Mouse (Mus musculus): ENCODE measurements at regions not wholly inside any gene's neighbourhood (a gene's known extent, or its start where the extent isn't known, plus 50 kb on each side); places are given as distances from the start of the nearest gene placed in this dataset.

DNA sequence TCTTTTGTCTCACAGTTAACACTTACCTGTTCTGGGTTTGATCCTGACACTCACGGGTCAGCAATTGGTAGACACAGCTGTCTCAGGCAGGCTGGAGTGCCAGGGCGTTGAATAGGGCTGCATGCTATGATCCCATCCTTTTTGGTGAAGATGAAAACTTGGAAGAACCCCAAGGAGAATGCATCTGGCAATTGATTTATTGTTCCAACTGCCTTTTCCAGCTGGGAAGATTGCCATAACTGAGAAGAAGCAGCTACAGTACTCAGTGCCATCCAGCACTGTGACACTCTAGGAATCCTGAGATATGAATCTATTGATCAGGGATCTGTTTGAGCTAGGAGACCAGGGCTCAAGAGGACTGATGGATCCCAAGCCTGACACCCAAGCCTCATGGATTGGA is 79.6 kb upstream of the Dlg1 start:
- Histone ChIP-seq H3K27ac (replicated peaks) (no peak overlapping the region), H3K9ac (no peak overlapping the region), H3K36me3 (no peaks in the 10 kb centered on the region), H3K4me3 (replicated peaks) (no peak overlapping the region), H3K4me2 (replicated peaks) (no peak overlapping the region), H3K27me3 (no peaks in the 10 kb centered on the region), H3K9me3 (replicated peaks) (no peaks in the 10 kb centered on the region), H3K4me1 (0 out of 2 replicates have a peak, but pooled peaks cover 1% of the 10 kb centered on the region)
- 78% methylated on average over 2 of the region's 2 CpGs for WGBS
- ATAC-seq (ENCODE audit: insufficient number of reproducible peaks, low FRiP score, low TSS enrichment, low read depth): no peak

DNA sequence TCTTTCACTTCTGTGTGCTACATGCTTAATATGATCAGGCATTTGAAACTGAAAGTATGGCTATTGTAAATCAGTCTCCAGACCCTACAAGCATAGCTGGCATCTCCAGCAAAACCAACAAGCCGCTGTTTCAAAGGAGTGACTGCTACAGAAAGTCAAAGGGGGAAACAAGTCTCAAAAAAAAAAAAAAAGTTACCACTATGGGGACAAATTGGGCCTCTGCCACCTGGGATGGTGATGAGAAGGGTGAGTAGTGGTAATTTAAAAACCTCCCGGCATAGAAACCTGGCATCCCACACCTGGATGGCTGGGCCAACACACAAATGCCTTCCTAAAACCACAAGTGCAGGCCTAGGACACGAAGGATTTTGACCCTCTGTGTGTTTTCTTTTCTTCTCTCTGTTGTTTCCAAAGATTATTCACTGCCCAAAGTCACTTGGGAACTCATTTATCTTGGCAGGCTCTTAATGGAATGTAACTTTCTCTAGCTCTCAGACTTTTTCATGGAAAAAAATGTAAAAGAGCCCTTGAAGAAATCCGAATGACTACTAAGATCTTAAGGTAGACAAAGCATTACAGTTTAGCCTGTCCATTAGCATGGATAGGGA is 78.9 kb upstream of the Dlg1 start:
- peaks cover 8% of the 10 kb centered on the region for H3K4me1 ChIP-seq
- H3K4me3 ChIP-seq (replicated peaks): no peak overlapping the region
- H3K9me3 ChIP-seq (replicated peaks): no peaks in the 10 kb centered on the region
- H3K4me2 ChIP-seq (replicated peaks): no peak overlapping the region
- H3K9ac ChIP-seq: no peak overlapping the region
- H3K36me3 ChIP-seq: no peaks in the 10 kb centered on the region
- no peak overlapping the region for H3K27ac ChIP-seq (replicated peaks)
- ATAC-seq (ENCODE audit: insufficient number of reproducible peaks, low FRiP score, low TSS enrichment, low read depth): no peak
- WGBS: 52% methylated on average over 4 of the region's 4 CpGs
- no peaks in the 10 kb centered on the region for H3K27me3 ChIP-seq

DNA sequence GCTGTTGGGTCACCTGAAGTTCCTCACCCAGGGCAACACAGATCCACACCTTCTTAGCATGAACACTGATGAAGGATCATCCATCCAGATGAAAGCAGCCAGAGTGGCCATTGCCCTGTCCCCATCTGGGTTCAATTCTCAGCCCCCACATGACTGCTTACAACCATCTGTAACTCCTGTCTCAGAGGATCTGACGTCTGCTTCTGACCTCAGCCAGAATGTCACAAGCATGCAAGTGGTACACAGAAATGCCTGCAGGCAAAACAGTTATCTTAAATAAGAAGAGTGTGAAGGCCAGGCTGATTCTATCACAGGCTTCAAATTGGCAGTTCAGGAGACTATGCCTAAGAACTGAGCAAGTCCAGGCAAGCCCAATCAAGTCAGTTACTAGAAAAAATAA is 76.2 kb upstream of the Dlg1 start:
- Histone ChIP-seq H3K9ac (no peak overlapping the region), H3K27ac (replicated peaks) (no peak overlapping the region), H3K4me1 (peaks cover 30% of the 10 kb centered on the region), H3K4me3 (replicated peaks) (no peak overlapping the region), H3K4me2 (replicated peaks) (no peak overlapping the region), H3K36me3 (no peaks in the 10 kb centered on the region), H3K27me3 (no peaks in the 10 kb centered on the region), H3K9me3 (replicated peaks) (no peaks in the 10 kb centered on the region)
- no peak for ATAC-seq (ENCODE audit: insufficient number of reproducible peaks, low FRiP score, low TSS enrichment, low read depth)
- 23% methylated on average over 1 of the region's 1 CpGs for WGBS

DNA sequence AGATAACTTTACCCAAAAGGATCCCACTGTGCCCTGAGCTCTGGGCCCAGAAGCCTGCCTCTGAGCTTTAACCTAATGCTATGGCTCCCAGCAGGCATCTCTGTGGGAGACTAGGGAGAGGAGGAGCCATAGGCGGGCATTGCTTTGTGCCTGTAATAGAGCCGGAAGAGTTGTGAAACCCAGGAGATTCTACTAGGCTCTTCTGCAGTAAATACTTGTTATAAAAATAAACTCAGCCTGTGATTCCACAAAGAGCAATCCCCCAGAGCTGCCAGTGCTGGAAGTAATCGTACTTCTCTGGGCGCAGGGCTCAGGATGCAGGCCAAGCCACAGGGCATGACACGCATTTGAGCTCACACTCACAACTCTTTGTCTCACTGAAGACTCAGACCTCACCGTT is 73.7 kb upstream of the Dlg1 start:
- Histone ChIP-seq H3K36me3 (no peaks in the 10 kb centered on the region), H3K27me3 (no peaks in the 10 kb centered on the region), H3K27ac (replicated peaks) (peak overlapping the region; percentile 82), H3K4me2 (replicated peaks) (no peak overlapping the region), H3K4me3 (replicated peaks) (no peak overlapping the region), H3K9me3 (replicated peaks) (no peaks in the 10 kb centered on the region), H3K4me1 (peaks cover 48% of the 10 kb centered on the region), H3K9ac (no peak overlapping the region)
- 14% methylated on average over 6 of the region's 6 CpGs for WGBS
- ATAC-seq (ENCODE audit: insufficient number of reproducible peaks, low FRiP score, low TSS enrichment, low read depth): no peak

DNA sequence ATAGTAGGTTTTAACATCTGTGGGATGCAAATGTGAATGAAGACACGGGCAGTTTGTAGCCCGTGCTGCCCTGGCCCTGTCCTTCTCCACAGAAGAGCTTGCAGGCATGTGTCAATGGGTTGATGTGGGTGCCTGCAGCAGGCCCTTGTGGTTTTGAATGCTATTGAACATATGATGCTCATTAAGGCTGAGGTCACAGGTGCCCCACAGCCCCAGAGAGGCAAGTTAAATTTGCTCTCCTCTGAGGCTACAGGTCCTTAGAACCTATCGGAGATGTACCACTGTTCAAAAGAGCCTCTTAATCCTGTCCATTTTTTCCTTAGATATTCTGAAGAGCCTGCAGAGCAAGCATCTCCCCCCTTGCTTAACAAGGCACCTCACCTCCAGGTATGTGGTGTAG is 71.7 kb upstream of the Dlg1 start:
- WGBS: 24% methylated on average over 3 of the region's 3 CpGs
- Histone ChIP-seq H3K4me2 (replicated peaks) (peak overlapping the region; percentile 35), H3K9ac (no peak overlapping the region), H3K36me3 (no peaks in the 10 kb centered on the region), H3K9me3 (replicated peaks) (no peaks in the 10 kb centered on the region), H3K4me1 (peaks cover 48% of the 10 kb centered on the region), H3K27me3 (no peaks in the 10 kb centered on the region), H3K27ac (replicated peaks) (peak overlapping the region; percentile 90), H3K4me3 (replicated peaks) (no peak overlapping the region)
- ATAC-seq (ENCODE audit: insufficient number of reproducible peaks, low FRiP score, low TSS enrichment, low read depth): peak; percentile 37

DNA sequence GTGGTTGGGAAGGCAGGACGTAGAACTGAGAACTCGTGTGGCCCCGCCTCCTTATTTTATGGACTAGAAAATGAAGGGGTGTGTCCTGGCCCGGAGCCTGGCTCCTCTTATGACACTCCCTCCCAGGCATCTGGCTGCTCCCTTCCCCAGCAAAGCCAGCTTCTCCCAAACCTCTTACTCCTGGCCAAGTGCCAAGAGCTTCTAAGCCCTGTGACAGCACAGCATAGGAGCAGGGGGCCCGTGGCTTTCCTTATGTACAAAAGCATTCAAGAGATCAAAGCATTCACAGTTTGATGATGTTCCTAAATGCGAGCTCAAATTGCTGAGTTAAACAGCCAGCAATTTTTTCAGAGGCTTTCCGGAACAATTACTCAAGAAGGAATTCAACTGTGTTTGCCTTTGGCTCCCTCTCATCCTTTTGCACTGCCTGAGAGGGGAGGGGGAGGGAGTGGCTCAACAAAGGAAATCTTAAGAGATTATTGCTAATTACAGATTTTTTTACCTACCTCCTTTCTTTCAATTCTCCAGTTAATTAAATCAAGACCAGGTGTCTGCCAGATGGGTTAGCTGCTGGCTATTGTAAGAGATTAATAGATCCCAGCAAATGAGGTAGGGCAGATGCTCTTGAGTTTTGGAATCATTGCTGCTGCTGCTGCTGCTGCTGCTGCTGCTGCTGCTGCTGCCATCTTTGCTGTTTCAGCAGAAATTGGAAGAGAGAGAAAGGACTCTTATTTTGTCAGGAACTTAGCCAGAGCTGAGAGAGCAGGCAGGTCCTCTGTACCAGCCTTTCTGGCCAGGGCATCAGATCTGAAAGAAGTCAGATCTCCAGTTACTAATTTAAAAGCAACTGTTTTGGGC is 71.0 kb upstream of the Dlg1 start:
- Histone ChIP-seq H3K4me3 (replicated peaks) (0 out of 2 replicates have a peak overlapping the region, but pooled peaks have one; percentile 2), H3K9me3 (replicated peaks) (no peaks in the 10 kb centered on the region), H3K27me3 (no peaks in the 10 kb centered on the region), H3K36me3 (no peaks in the 10 kb centered on the region), H3K9ac (no peak overlapping the region), H3K4me2 (replicated peaks) (peak overlapping the region; percentile 35), H3K27ac (replicated peaks) (peak overlapping the region; percentile 90), H3K4me1 (peaks cover 50% of the 10 kb centered on the region)
- ATAC-seq (ENCODE audit: insufficient number of reproducible peaks, low FRiP score, low TSS enrichment, low read depth): peak; percentile 98
- WGBS: 0% methylated on average over 7 of the region's 7 CpGs

DNA sequence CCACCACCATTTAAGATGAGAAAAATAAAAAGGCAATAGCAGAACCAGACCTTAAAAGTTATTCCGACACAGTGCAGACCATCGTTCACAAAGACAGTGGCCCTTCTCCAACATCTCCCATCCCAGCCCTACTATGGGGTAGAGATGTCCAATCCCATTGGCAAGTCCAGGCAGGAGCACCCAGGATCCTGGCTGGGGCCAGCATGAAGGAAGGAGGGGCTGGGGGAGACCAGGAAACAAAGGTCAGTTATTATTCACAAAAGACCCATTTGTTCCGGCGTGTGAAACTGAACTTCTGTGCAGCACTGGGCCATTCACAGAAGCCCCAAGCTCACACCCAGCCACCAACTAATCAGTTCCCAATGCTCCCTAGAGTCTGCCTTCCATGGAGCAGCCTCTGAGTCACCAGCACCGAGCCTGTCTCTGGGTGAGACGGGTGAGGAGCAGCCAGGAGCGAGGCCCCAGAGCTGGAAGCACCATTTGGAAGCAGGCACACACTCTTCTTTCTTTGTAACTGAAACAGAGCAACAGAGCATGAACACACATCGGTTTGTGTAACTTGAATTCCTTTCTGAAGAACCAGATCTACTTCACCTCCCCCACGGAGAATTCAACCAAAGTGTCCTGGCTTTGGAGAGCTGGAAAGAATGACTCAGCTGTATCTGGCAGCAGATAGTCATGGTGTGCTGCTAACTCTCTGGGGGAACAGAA is 70.1 kb upstream of the Dlg1 start:
- Histone ChIP-seq H3K4me3 (replicated peaks) (no peak overlapping the region), H3K9ac (no peak overlapping the region), H3K4me2 (replicated peaks) (peak overlapping the region; percentile 9; the same call in 1 of the 2 replicates)

DNA sequence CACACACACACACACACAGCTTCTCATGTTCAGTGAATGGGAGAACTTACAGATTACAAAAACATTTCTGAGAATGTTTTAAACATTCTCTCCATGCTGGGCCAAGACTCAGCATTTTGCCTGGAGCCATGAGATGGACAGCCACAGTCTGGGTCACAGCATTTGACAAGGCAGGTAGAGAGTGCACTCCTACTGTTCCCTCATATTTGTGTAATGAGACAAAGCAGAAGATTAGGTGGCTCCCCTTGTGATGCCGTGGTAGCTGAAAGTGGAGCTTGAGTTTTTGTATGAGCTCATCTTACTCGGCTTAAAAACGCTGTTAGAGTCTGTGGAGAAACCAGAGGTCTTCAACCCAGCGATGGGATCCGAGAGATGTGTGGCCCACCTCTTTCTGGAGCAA is 65.3 kb upstream of the Dlg1 start:
- Histone ChIP-seq H3K36me3 (no peaks in the 10 kb centered on the region), H3K4me2 (replicated peaks) (no peak overlapping the region), H3K4me1 (peaks cover 25% of the 10 kb centered on the region), H3K27me3 (no peaks in the 10 kb centered on the region), H3K27ac (replicated peaks) (no peak overlapping the region), H3K4me3 (replicated peaks) (no peak overlapping the region), H3K9ac (no peak overlapping the region), H3K9me3 (replicated peaks) (no peaks in the 10 kb centered on the region)
- no peak for ATAC-seq (ENCODE audit: insufficient number of reproducible peaks, low FRiP score, low TSS enrichment, low read depth)
- 68% methylated on average over 5 of the region's 5 CpGs for WGBS

More for the DNA sequence above, 70.1 kb upstream of the Dlg1 start:
- Histone ChIP-seq H3K27me3 (no peaks in the 10 kb centered on the region), H3K27ac (replicated peaks) (peak overlapping the region; percentile 90), H3K4me1 (peaks cover 54% of the 10 kb centered on the region), H3K9me3 (replicated peaks) (no peaks in the 10 kb centered on the region), H3K36me3 (no peaks in the 10 kb centered on the region)
- WGBS: 24% methylated on average over 9 of the region's 9 CpGs
- ATAC-seq (ENCODE audit: insufficient number of reproducible peaks, low FRiP score, low TSS enrichment, low read depth): 0 out of 2 replicates have a peak, but pooled peaks have one; percentile 5

DNA sequence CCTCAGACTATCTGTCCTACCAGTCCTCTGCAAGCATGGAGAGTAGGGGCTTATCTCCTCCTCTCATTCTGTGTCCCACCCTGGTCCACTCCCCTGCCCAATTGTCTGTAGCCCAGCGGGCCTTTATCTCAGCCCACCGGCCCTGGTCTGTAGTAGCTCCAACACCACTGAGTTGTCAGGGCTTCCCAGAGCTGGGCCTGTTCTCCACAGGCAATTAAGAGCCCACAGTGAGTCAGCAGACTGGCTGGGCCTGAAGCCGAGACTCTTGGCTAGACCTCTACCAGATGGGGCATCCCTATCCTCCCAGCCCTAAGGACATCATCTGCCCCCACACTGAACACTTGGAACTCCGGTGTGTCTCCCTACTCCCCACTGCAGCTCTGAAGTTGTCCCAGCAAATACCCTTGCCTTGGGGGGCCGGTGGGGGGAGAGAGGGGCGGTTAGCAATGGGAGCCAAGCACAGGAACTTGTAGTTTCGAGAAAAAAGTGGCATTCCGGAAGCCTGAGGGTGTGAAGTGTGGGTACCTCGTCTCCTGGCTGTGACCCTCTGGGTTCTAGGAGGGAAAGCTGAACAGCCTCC is 64.7 kb upstream of the Dlg1 start:
- 75% methylated on average over 9 of the region's 9 CpGs for WGBS
- 0 out of 2 replicates have a peak, but pooled peaks have one; percentile 24 for ATAC-seq (ENCODE audit: insufficient number of reproducible peaks, low FRiP score, low TSS enrichment, low read depth)
- Histone ChIP-seq H3K9me3 (replicated peaks) (no peaks in the 10 kb centered on the region), H3K4me1 (peaks cover 20% of the 10 kb centered on the region), H3K4me2 (replicated peaks) (no peak overlapping the region), H3K36me3 (no peaks in the 10 kb centered on the region), H3K4me3 (replicated peaks) (no peak overlapping the region), H3K27me3 (no peaks in the 10 kb centered on the region), H3K27ac (replicated peaks) (no peak overlapping the region), H3K9ac (no peak overlapping the region)

DNA sequence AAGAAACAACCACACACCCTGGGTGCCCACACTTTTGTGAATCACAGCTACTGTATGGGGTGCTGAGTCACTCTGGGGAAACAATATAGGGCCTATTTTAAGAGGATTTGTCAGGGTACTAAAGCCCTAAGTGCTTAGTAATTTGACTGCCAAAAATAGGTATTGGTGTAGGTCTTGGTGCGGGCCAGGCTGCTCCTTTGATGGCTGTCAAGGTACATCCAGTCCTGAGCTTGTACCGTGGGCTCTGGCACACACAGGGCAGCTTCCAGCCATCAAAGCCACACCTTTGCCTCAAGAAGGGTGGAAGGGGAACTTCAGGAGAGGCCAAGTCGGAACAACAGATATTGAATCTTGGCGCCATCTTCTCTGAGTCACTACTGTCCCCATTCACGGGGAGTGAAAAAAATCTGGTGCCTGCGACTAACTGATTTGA is 64.2 kb upstream of the Dlg1 start:
- WGBS: 78% methylated on average over 6 of the region's 6 CpGs
- no peaks in the 10 kb centered on the region for H3K9me3 ChIP-seq (replicated peaks)
- H3K27ac ChIP-seq (replicated peaks): no peak overlapping the region
- no peak overlapping the region for H3K9ac ChIP-seq
- H3K27me3 ChIP-seq: no peaks in the 10 kb centered on the region
- H3K4me3 ChIP-seq (replicated peaks): no peak overlapping the region
- H3K4me2 ChIP-seq (replicated peaks): no peak overlapping the region
- ATAC-seq (ENCODE audit: insufficient number of reproducible peaks, low FRiP score, low TSS enrichment, low read depth): no peak
- peaks cover 16% of the 10 kb centered on the region for H3K4me1 ChIP-seq
- H3K36me3 ChIP-seq: no peaks in the 10 kb centered on the region

DNA sequence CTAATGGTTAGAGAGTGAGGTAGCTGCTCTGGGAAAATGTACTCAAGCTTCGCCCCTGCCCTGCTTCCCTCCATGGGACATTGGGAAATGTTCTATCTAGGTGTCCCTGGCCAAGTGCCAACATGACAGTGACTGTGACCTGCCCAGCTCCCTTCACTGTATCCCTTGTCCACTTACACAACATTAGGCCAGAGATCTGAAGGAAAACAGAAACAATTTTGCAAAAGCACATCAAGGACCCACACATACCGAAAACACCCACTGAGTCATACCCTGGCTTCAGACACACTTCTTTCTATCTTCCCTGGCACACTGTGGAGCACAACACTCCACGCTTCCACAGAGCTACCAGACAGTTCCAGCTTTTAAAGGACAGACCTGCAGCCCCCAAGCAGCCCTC is 62.0 kb upstream of the Dlg1 start:
- H3K9ac ChIP-seq: no peak overlapping the region

More for the DNA sequence above, 62.0 kb upstream of the Dlg1 start:
- ATAC-seq (ENCODE audit: insufficient number of reproducible peaks, low FRiP score, low TSS enrichment, low read depth): no peak
- H3K4me3 ChIP-seq (replicated peaks): no peak overlapping the region
- H3K4me1 ChIP-seq: peaks cover 21% of the 10 kb centered on the region
- 95% methylated on average over 3 of the region's 3 CpGs for WGBS
- H3K36me3 ChIP-seq: no peaks in the 10 kb centered on the region
- no peaks in the 10 kb centered on the region for H3K27me3 ChIP-seq
- H3K4me2 ChIP-seq (replicated peaks): no peak overlapping the region
- no peaks in the 10 kb centered on the region for H3K9me3 ChIP-seq (replicated peaks)
- H3K27ac ChIP-seq (replicated peaks): no peak overlapping the region
